Mouse (Mus musculus) brown adipose tissue, adult 24 weeks (tissue): ENCODE measurements around the gene Fancc. TPM values are rescaled to one million over a fixed set of nuclear protein-coding genes. Genes with fewer than 3 reads are reported as not detected.

Experiments
- H3K27ac ChIP-seq: fragments of 200-500 bp; replicated peaks from 2 replicates; pipeline ENCODE4 v1.5.1; 2012; ENCODE audit warnings: low read depth, mild to moderate bottlenecking, low read length
- H3K4me1 ChIP-seq: fragments of 200-500 bp; 2 replicates; pipeline ENCODE4 v1.6.1; 2012; ENCODE audit warnings: low read length, mixed read lengths; ENCODE audit not compliant: control insufficient read depth, insufficient read depth, insufficient read length
- H3K4me3 ChIP-seq: fragments of 200-500 bp; 2 replicates; pipeline ENCODE4 v1.5.1; 2012; ENCODE audit warnings: low read depth, mild to moderate bottlenecking, low read length, moderate library complexity; ENCODE audit not compliant: insufficient read depth
- polyA plus RNA-seq: library from polyadenylated mRNA; stranded (reverse); fragments of >200 nt; gene quantifications from 2 replicates; pipeline ENCODE4 v1.2.4, GENCODE M21; 2012; ENCODE audit not compliant: missing spikeins, insufficient read depth, insufficient read length

Fancc gene
- polyA plus RNA-seq, 1 experiment: 4.0 TPM

DNA sequence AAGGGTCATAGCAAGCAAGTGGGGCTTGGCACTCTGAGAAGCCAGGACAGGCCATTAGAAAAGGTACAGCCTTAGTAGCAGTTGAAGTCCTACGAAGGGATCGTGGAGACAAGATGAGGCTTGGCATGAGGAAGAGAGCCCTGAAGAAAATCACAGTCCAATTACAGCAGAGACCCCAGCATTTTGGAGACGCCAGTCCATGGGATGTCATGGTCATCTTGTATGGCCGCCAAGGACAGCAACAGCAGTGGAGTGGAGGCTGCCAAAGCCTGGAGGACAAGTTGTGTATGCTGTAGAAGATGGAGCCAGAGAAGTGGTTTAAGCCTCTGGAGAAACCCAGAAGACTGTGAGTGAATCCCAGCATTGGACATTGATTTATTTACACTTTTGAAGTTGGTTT lies 84.4 kb downstream of the Fancc start:
- H3K27ac ChIP-seq: no peak overlapping the region
- no peak overlapping the region for H3K4me3 ChIP-seq
- no peaks in the 10 kb centered on the region for H3K4me1 ChIP-seq

DNA sequence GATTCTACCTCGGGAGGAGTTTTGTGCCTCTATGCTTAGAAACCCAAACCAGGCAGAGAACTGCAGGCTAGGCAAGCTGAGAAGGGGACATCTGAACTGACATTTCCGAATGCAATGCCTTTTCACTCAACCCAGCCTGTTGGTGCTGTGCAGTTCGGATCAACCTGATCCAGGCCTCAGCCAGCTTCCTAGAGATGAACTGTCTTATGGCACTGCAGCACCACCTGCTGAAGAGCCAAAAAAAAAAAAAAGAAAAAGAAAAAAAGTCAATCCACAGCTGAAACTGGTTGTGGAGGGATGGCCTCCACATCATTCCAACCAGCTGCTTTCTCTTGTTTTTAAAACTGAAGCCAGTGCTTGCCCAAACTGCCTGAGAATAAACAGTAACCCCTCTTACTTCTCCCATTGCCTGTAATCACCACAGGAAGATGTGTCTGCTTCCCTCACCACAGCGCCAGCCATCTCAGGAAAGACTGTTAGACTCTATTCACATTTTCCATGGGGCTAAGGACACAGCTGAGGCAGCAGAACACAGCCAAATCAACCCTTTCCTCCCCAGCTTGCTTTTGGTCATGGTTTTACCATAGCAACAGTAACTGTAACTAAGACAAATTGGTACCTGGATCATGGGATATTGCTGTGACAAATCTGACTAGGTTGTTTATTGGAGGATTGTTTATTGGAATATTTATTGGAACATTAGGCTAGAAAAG lies 85.6 kb downstream of the Fancc start:
- Histone ChIP-seq H3K4me1 (no peaks in the 10 kb centered on the region), H3K4me3 (no peak overlapping the region), H3K27ac (no peak overlapping the region)

DNA sequence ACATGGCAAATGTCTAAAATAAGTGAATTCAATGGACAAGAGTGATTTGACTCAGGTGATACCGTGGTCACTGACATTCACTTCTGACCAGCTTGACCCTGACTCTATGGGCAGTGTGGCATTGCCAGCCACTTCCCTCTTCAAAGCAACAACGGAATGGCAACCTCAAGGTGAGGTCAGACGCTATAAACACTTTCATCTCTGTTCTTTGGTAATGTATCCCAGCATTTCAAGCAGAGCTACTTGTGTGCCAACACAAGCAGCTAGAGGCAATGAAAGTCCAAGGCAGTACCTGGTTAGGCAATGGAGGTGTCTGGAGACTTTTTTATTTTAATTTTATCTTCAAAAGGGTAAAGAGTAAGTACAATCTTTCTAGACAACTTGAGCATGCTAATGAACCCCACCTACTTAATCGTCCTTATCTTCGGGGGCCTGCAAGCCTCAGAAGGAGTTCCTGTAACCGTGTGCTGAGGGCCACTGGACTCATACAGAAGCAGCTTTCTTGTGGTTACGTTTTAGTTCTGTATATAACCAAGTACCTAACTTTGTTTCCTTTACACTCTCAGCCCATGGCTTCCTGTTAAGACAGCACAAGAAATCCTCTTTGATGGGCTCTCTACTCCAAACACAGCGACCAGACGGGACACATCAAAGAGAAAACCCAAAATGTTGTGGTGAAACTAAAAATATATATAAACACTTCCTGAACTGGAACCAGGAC lies 86.3 kb downstream of the Fancc start:
- Histone ChIP-seq H3K4me1 (no peaks in the 10 kb centered on the region), H3K4me3 (no peak overlapping the region), H3K27ac (no peak overlapping the region)

DNA sequence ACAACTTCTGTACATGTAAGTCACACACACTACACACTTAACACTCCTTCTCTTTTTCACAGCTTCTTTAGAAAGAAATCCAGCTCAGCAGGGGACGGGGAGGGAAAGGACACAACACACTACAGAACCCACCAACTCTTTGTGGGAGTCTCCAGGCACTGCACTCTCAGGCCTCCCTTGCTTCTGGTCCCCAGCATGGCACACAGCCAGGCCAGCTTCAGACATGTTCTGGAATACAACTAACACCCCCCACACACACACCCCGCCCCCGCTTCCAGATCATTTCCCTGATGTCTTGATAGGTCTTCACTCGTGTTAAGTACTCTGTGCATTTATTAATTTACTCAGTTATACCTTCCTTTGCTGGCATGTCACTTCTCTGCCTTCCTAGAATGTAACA lies 91.9 kb downstream of the Fancc start:
- Histone ChIP-seq H3K27ac (no peak overlapping the region), H3K4me3 (no peak overlapping the region), H3K4me1 (no peaks in the 10 kb centered on the region; the same call in 1 of the 2 replicates)

DNA sequence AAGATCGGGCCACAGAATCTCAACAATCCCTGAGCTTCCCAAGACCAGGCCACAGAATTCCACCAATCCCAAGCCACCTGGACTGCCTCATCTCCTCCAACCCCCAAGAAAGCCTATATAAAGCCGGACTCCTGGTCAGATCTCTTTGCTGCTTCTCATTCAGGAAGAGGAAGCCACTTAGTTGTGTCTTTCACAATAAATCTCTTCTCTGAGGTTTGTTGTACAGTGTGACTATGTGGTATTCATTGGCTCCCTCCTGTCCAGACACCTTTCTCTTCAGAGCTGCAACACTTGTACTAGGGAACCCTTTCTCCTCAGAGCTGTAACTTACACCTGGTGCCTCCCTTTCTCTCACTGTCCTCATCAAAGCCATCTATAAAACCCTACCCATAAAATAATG lies 92.4 kb downstream of the Fancc start:
- H3K4me3 ChIP-seq: no peak overlapping the region
- H3K4me1 ChIP-seq: peaks cover 3% of the 10 kb centered on the region
- no peak overlapping the region for H3K27ac ChIP-seq

DNA sequence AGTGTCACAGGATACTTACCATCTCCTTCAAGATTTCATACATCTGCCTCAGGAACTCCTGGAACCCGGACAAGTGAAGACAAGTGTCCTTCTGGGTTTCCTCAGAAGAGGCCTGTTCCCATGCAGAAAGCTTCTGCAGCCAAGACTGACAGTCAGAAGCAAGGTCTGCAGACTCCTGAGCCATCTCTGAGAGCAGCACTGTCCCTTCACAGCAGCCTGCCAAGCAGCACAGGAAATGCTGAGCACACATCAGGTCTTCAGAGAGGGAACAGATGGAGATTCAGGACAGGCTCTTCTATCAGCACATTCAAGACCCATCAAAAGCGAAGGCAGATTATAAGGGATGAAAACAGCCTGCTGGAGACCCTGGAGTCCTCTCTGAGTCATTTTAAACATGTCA lies 94.3 kb downstream of the Fancc start:
- Histone ChIP-seq H3K4me1 (peaks cover 3% of the 10 kb centered on the region), H3K27ac (no peak overlapping the region), H3K4me3 (no peak overlapping the region)

DNA sequence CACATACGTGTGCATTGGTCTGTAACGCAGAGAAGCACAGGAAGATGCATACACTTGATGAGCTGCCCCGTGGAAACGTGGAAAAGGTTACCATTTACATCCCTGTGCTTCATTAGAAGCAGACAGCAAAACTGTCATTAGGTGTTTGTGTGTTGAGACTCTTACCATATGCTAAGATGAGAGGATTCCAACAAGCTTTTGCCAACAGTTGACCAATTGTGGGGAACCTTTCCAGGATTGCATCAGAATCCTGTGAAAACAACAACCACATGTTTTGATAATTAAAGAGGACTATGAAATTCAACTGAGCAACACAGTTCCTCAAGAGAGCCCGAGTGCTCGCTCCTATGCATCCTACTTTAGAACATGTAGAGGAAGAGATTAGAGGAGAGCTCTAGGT lies 97.0 kb downstream of the Fancc start:
- H3K4me1 ChIP-seq: peaks cover 3% of the 10 kb centered on the region
- H3K27ac ChIP-seq: no peak overlapping the region
- H3K4me3 ChIP-seq: no peak overlapping the region

DNA sequence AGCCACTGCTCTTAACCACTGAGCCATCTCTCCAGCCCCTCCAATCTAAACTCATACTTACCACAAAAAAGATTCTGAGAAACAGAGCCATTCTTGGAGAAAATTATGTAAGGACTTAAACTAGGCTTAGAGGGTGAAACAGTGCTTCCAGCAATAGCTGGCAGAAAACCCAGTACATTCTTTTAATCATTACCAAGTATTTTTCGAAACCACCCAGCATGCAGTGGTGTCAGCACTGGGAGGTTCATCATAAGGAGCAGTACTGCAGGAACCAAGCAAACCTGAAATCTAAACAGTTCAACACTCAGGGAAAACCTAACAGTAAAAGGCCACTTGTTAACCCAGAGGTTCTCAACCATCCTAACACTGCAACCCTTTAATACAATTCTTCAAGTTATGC lies 99.7 kb downstream of the Fancc start:
- H3K27ac ChIP-seq: no peak overlapping the region
- peaks cover 3% of the 10 kb centered on the region for H3K4me1 ChIP-seq
- H3K4me3 ChIP-seq: no peak overlapping the region

DNA sequence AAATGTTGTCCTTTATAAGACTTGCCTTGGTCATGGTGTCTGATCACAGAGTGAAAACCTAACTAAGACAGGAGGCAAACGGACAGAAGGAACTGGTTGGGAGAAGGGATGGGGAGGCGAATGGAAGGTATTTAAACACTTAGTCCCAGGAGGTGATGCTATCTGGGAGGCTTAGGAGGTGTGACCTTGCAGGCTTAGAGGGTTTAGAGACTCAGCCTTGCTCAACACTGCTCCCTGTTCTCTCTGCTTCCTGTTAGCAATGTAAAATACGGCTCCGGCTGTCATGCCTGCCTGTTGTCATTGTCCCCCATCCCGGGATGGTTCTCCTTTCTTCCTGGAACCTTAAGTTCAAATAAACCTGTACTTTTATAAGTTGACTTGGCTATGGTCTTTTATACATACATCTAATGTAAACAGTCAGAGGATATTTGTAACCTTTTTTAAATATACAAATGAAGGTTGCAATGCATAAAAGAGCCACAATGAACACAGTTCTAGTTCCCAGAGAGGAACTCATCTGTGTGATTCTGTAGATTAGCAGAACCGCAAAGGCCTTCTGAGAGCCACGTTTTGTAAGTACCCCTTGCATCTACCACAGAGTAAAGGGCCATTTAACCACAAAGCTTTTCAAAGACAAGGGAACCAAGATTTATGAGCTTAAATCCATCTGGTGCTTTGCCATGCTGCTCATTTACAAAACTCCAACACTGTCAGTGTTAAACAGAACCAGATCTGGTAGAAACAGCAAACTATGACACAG lies 102.6 kb downstream of the Fancc start:
- no peak overlapping the region for H3K27ac ChIP-seq
- no peaks in the 10 kb centered on the region for H3K4me1 ChIP-seq
- H3K4me3 ChIP-seq: no peak overlapping the region

DNA sequence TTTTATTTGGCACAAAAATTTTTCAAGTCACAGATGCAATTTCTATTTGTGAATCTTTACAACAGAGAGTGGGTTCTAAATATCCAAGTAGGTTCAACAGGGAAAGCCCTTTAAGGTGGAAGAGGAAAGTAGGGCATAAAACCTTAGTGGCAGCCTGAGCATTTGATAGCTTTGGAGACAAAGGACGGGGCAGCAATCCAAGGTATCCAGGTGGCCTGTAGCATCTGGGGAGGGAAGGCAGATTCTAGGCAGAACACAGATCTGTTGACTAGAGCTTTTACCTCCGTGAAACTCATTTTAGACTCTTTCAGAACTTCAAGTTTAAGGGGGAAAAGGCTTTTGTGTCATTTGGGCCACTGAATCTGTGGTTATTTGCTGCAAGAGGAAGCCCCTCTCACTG lies 111.8 kb downstream of the Fancc start:
- H3K27ac ChIP-seq: no peak overlapping the region

DNA sequence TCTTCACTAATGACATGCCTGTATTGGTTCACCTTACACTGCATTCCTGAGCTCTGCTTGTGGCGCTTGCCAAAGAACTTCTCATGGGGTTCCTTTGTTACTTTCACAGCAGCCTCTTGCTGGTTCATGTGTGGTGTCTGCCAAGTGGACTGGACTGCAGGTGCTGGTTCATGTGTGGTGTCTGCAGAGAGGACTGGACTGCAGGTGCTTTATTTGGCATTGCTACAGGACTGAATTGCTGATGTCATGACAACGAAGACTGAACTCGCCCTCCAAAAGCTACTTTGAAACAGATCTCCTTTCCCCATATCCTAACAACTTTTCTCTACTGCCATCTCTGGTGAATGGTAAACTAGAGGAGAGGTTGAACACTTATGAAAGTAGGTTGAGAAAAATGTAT lies 112.3 kb downstream of the Fancc start:
- no peak overlapping the region for H3K27ac ChIP-seq
- H3K4me1 ChIP-seq: no peaks in the 10 kb centered on the region
- no peak overlapping the region for H3K4me3 ChIP-seq

More for the DNA sequence above, 111.8 kb downstream of the Fancc start:
- H3K4me3 ChIP-seq: no peak overlapping the region
- H3K4me1 ChIP-seq: no peaks in the 10 kb centered on the region

DNA sequence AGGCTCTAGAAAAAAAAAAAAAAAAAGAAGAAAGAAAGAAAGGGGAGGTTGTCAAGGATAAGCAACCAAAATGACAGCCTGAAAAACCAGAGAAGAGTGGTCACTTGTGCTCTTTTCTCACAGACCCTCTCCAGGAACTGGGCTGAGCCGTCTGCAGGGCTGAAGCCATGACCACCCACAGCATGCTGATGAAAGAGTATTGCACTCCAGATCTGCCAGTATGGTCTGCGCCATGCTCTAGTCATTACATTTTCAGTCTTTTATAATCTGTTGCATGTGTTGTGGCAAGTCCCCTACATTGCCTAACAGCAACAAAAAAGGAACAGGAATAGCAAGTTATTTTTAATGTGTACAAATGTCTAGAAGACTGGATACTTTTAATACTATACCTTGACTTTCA lies 114.9 kb downstream of the Fancc start:
- Histone ChIP-seq H3K4me3 (no peak overlapping the region), H3K27ac (no peak overlapping the region), H3K4me1 (no peaks in the 10 kb centered on the region)

DNA sequence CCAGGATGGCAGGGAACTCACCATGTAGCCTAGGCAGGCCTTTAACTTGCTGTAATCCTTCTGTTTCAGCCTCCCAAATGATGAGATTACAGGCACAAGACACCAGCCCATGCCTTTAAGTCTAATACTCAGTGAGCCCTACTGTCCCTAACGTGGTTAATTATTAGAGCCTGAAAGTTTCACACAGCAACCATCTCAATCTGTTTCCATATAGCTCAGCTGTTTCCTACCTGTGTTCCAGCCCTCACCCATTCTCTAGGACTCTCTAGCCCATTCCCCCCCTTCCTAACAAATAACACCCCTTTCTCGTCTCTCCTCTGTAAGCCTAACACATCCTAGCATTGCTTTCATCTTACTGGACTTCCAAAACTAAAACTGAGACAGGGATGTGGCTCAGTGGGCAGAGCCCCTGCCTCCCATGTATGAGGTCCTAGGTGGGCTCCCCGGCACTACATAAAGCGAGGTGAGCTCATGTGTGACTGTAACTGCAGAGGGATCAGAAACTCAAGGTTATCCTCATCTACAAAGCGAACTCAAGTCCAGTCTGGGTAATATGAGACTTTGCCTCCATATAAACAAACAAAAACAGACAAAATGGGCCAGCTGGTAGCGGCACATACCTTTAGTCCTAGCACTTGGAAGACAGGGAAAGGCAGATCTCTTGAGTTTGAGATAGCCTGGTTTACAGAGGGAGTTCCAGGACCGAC lies 123.5 kb downstream of the Fancc start:
- Histone ChIP-seq H3K4me1 (no peaks in the 10 kb centered on the region), H3K27ac (no peak overlapping the region), H3K4me3 (no peak overlapping the region)

DNA sequence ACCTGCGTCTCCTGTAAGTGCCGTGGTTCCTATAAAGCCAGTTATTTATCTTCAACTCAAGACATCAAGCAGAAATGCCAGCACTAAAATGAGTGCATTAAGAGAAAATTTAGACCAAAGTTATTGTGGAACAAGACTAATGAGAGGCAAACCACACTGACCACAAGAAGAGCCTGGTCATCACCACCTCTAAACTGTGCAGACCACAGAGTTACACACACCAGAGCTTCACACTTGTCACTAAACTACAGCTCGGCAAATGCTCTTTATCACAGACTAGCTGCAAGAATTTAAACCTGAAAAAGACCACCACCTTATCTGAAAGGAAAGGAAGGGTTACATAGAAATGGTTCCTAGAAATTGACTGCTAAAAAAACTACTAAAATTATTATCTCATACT lies 135.3 kb downstream of the Fancc start:
- H3K27ac ChIP-seq: no peak overlapping the region
- H3K4me3 ChIP-seq: no peak overlapping the region
- H3K4me1 ChIP-seq: no peaks in the 10 kb centered on the region
